Mouse (Mus musculus) lung, postnatal 0 days (tissue): ENCODE data around the gene Naa40.

ENCODE experiments used
- CTCF ChIP-seq: IDR thresholded peaks from 2 replicates; pipeline ENCODE4 v1.5.1; 2016; ENCODE audit warnings: antibody characterized with exemption, mild to moderate bottlenecking
- EP300 ChIP-seq: IDR thresholded peaks from 2 replicates; pipeline ENCODE4 v1.6.1; 2016; ENCODE audit warnings: antibody characterized with exemption, mild to moderate bottlenecking, control low read depth

DNA sequence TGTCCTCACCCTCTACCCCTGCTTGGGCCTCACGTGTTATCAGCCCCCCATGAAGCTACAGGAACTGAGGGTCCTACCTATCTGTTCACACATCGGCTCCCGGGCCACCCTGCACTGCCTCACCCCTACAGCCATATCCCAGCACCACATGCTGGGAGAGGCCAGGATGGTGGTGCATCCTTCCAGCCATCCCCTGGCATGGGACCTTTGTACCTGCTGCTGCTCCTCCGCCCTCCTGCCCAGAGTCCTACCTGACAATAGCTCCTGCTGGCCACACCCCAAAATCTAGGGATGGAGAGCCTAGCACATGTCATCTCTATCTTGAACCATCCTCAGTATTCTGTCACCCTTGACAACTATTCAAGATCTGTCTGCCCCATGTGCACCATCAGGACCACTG is 52.0 kb downstream of the Naa40 start:
- no peak for TF ChIP-seq CTCF
- TF ChIP-seq EP300: no peak
